In genomic region chr19:57825271-57826207, GRCm38 (mm10) we compare ENCODE assay signal across 11 mouse cellular contexts.
DNase-seq lines count a peak whose midpoint lies in the region; ATAC-seq and TF ChIP-seq lines count a peak whose summit lies in the region.
"Had no signal": no experiment of that assay in that cellular context is flagged by ENCODE, and none has a peak within 500 bp of the region (broad histone marks: within the 10 kb centered on the region; RNA-seq: fewer than 3 reads in every experiment).

No protein-coding gene starts in this region.

- intact Hi-C loops in left cerebral cortex, postnatal 14 days (cut with DNase I): no loop called here

- H3K36me3 ChIP-seq in liver, embryonic 14.5 days (replicated peaks; ENCODE audit: control insufficient read depth, insufficient read depth, low read depth): no peaks in the 10 kb centered on the region
- H3K36me3 ChIP-seq in liver, postnatal 0 days (replicated peaks; ENCODE audit: insufficient read depth, low read length): no peaks in the 10 kb centered on the region
- H3K36me3 ChIP-seq in E14TG2a.4 (ENCODE audit: insufficient read depth, low read length): no peaks in the 10 kb centered on the region
- no peaks in the 10 kb centered on the region for H3K36me3 ChIP-seq in hindbrain, embryonic 14.5 days (replicated peaks; ENCODE audit: control insufficient read depth, insufficient read depth)

- H3K9me3 ChIP-seq in liver, embryonic 14.5 days (ENCODE audit: control insufficient read depth, low read length): no peaks in the 10 kb centered on the region
- H3K9me3 ChIP-seq in liver, postnatal 0 days (ENCODE audit: low read length): no peaks in the 10 kb centered on the region
- H3K9me3 ChIP-seq in E14TG2a.4 (ENCODE audit: low read length): peaks cover 9% of the 10 kb centered on the region
- no peaks in the 10 kb centered on the region for H3K9me3 ChIP-seq in hindbrain, embryonic 14.5 days (ENCODE audit: control insufficient read depth, low read length)

- H3K4me3 ChIP-seq in liver, embryonic 14.5 days (ENCODE audit: insufficient read depth in 1 of 2, low read depth in 2 of 2, low read length in 2 of 2): no peak overlapping the region
- H3K4me3 ChIP-seq in liver, postnatal 0 days (ENCODE audit: low read depth, low read length): no peak overlapping the region
- H3K4me3 ChIP-seq in E14TG2a.4 (replicated peaks; ENCODE audit: low read length): no peak overlapping the region
- no peak overlapping the region for H3K4me3 ChIP-seq in hindbrain, embryonic 14.5 days (replicated peaks; ENCODE audit: low read length)

- DNase-seq in liver, embryonic 14.5 days (ENCODE audit: low read depth in 3 of 3, low spot score in 3 of 3): no peak
- no peak for DNase-seq in liver, postnatal 0 days
- DNase-seq in R1 (ENCODE audit: low read depth, low spot score): peak; percentile 46
- DNase-seq in left cerebral cortex, postnatal 14 days (ENCODE audit: low spot score in 2 of 2): peak; percentile 46 to 77
- no peak for DNase-seq in hindbrain, embryonic 14.5 days (ENCODE audit: low spot score)
- DNase-seq in embryo, embryonic 10 days (ENCODE audit: low spot score): no peak
- DNase-seq: heart, adult 18-20 months; lung, adult 2 months; thymus, postnatal 4 days had no signal

- H3K27me3 ChIP-seq in liver, embryonic 14.5 days (ENCODE audit: control insufficient read depth, insufficient read depth, low read length): no peaks in the 10 kb centered on the region
- no peaks in the 10 kb centered on the region for H3K27me3 ChIP-seq in liver, postnatal 0 days (ENCODE audit: insufficient read depth, low read length)
- no peaks in the 10 kb centered on the region for H3K27me3 ChIP-seq in E14TG2a.4 (ENCODE audit: insufficient read depth, low read length)
- no peaks in the 10 kb centered on the region for H3K27me3 ChIP-seq in hindbrain, embryonic 14.5 days (ENCODE audit: control insufficient read depth, insufficient read depth, low read length)

- no peak overlapping the region for H3K9ac ChIP-seq in liver, embryonic 14.5 days (replicated peaks)
- H3K9ac ChIP-seq in liver, postnatal 0 days (replicated peaks): no peak overlapping the region
- H3K9ac ChIP-seq in hindbrain, embryonic 14.5 days: no peak overlapping the region

- WGBS in liver, embryonic 14.5 days (ENCODE audit: insufficient replicate concordance): 72% methylated on average over 13 of the region's 13 CpGs
- WGBS in liver, postnatal 0 days (ENCODE audit: insufficient replicate concordance): 82% methylated on average over 13 of the region's 13 CpGs
- 87% methylated on average over 13 of the region's 13 CpGs for WGBS in hindbrain, embryonic 14.5 days

- TF ChIP-seq CTCF in liver, embryonic 14.5 days (IDR thresholded peaks at IDR 0.05; ENCODE audit: low read depth): peak; percentile 13; the same call in 1 of the 2 replicates
- TF ChIP-seq CTCF in liver, postnatal 0 days (IDR thresholded peaks at IDR 0.05; ENCODE audit: low read depth): no peak
- TF ChIP-seq CTCF in E14TG2a.4 (conservative IDR thresholded peaks at IDR 0.05; ENCODE audit: low read length): peak; percentile 38

- no peak overlapping the region for H3K27ac ChIP-seq in liver, embryonic 14.5 days
- no peak overlapping the region for H3K27ac ChIP-seq in liver, postnatal 0 days (ENCODE audit: low read depth)
- H3K27ac ChIP-seq in hindbrain, embryonic 14.5 days: no peak overlapping the region; the same call in 1 of the 2 replicates

- TF ChIP-seq EP300 in liver, embryonic 14.5 days (IDR thresholded peaks at IDR 0.05; ENCODE audit: low read depth): no peak
- no peak for TF ChIP-seq EP300 in liver, postnatal 0 days (IDR thresholded peaks at IDR 0.05; ENCODE audit: low read depth)

- no peaks in the 10 kb centered on the region for H3K4me1 ChIP-seq in liver, embryonic 14.5 days (replicated peaks; ENCODE audit: control insufficient read depth in 2 of 2, insufficient read depth in 2 of 2, low read length in 1 of 2)
- H3K4me1 ChIP-seq in liver, postnatal 0 days (ENCODE audit: insufficient read depth): no peaks in the 10 kb centered on the region
- H3K4me1 ChIP-seq in E14TG2a.4 (replicated peaks; ENCODE audit: low read depth, low read length): no peaks in the 10 kb centered on the region
- no peaks in the 10 kb centered on the region for H3K4me1 ChIP-seq in hindbrain, embryonic 14.5 days (replicated peaks; ENCODE audit: control insufficient read depth, insufficient read depth, low read length)

- ATAC-seq in liver, embryonic 14.5 days (ENCODE audit: insufficient read depth): no peak
- ATAC-seq in liver, postnatal 0 days: no peak
- ATAC-seq in hindbrain, embryonic 14.5 days (ENCODE audit: low FRiP score): no peak
- ATAC-seq: hindbrain, embryonic 16.5 days had no signal

- no peak overlapping the region for H3K4me2 ChIP-seq in liver, embryonic 14.5 days (ENCODE audit: low read depth)
- no peak overlapping the region for H3K4me2 ChIP-seq in liver, postnatal 0 days (ENCODE audit: low read depth, low read length)
- H3K4me2 ChIP-seq in hindbrain, embryonic 14.5 days (replicated peaks): no peak overlapping the region

Comparison
In these comparisons a context has a peak if more than half of its experiments do, and no peak if none do; other contexts are left out.
1. DNase-seq: peak in R1 (single experiment) and left cerebral cortex, postnatal 14 days (2 of 2); none in liver, embryonic 14.5 days (0 of 3), liver, postnatal 0 days (single experiment), hindbrain, embryonic 14.5 days (single experiment) and embryo, embryonic 10 days (single experiment).